Mouse (Mus musculus): ENCODE measurements at regions not wholly inside any gene's neighbourhood (a gene's known extent, or its start where the extent isn't known, plus 50 kb on each side); places are given as distances from the start of the nearest gene placed in this dataset.

GRCm38 (mm10) chr14:36525591-36526037 is 430.9 kb downstream of the 4930474N05Rik start:
- ATAC-seq (no peak), DNase-seq (ENCODE audit: low spot score) (no peak)
- H3K36me3 ChIP-seq (ENCODE audit: insufficient read depth, low read length) = no peaks in the 10 kb centered on the region
- no peak overlapping the region for H3K9ac ChIP-seq (replicated peaks; ENCODE audit: low read depth)
- no peaks in the 10 kb centered on the region for H3K4me1 ChIP-seq (ENCODE audit: insufficient read depth, low read depth, low read length)
- H3K27ac ChIP-seq (ENCODE audit: low read length) = no peak overlapping the region
- H3K4me2 ChIP-seq (replicated peaks; ENCODE audit: low read depth, low read length) = no peak overlapping the region
- no peak overlapping the region for H3K4me3 ChIP-seq (ENCODE audit: low read depth, low read length)
- no peaks in the 10 kb centered on the region for H3K27me3 ChIP-seq (replicated peaks; ENCODE audit: insufficient read depth, low read length)
- no peaks in the 10 kb centered on the region for H3K9me3 ChIP-seq (ENCODE audit: low read length)
- no peak for TF ChIP-seq CTCF (IDR thresholded peaks at IDR 0.05)
- TF ChIP-seq EP300 (IDR thresholded peaks at IDR 0.05) = no peak

DNA sequence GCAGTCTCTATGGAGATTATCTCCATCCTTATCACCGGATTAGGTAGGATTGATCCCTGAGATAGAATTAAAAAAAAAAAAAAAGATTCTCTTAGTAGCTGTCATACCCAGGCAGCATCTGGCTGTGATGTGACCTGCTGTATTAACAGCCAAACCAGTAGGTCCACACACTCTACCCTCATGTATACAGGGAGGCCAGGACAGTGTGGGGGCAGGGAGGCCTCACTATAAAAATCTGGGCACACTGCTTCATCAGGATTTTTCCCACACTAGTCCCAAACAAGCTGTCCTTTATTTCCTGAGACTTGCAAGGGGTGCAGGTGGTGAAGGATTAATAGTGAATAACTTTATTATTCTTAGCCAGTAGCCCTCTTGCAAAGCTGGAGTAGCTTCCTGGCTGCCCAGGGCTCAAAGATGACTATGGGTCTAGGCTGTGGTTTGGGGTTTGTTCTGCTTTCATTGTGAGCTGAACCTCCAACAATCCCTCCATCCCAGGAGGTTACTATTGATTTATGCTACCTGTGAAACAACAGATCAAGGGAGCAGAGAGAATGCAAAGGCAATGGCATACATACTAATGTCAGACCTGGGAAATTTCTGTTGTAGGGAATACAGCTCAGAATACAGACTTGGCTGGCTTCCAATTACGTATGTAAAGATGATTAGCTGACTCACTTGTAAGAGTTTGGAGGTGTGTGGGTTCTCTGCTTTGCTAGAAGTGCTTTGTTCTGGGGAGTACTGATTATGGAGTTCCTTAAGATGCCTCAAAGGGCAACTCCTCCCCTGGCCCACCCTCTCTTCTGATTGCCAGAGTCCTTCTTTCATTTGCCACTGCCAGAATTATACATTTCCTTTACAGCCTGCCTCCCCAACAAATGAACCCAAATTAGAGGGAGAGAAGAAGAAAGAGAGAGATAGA is 407.6 kb downstream of the 4930474N05Rik start:
- WGBS = 65% methylated on average over 2 of the region's 2 CpGs
- no peak overlapping the region for H3K9ac ChIP-seq (replicated peaks; ENCODE audit: low read depth)
- H3K27me3 ChIP-seq (replicated peaks; ENCODE audit: insufficient read depth, low read length) = no peaks in the 10 kb centered on the region
- no peak overlapping the region for H3K4me3 ChIP-seq (ENCODE audit: low read depth, low read length)
- H3K36me3 ChIP-seq (ENCODE audit: insufficient read depth, low read length) = no peaks in the 10 kb centered on the region
- no peaks in the 10 kb centered on the region; the same call in 1 of the 2 replicates for H3K9me3 ChIP-seq (ENCODE audit: low read length)
- H3K4me1 ChIP-seq (ENCODE audit: insufficient read depth, low read depth, low read length) = no peaks in the 10 kb centered on the region
- H3K4me2 ChIP-seq (replicated peaks; ENCODE audit: low read depth, low read length) = no peak overlapping the region
- TF ChIP-seq EP300 (IDR thresholded peaks at IDR 0.05) (no peak), CTCF (IDR thresholded peaks at IDR 0.05) (no peak)
- ATAC-seq (no peak), DNase-seq (ENCODE audit: low spot score) (no peak)
- no peak overlapping the region for H3K27ac ChIP-seq (ENCODE audit: low read length)

- no peak overlapping the region for H3K9ac ChIP-seq (replicated peaks; ENCODE audit: low read depth)
- 79% methylated on average over 2 of the region's 2 CpGs for WGBS
Measured at GRCm38 (mm10) chr14:36499323-36499722, 404.6 kb downstream of the 4930474N05Rik start.

DNA sequence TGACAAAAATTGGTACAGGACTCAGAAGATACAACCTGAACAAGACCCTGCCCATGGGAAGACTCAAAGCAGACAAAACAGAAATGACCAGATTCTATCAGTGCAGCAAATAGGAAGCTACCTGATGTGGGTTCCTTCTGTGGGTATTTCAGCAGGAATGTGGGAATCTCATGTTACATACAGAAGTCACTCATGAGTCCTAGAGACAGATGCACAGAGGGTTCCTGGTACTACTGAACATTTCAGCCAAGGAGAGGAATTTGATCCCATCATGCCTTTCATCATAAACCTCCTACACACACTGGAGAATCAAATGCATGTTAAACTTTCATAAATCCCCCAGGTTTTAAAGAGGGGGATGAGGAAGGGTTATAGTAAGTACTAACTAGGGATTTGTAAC is 390.8 kb downstream of the 4930474N05Rik start:
- Histone ChIP-seq H3K9ac (replicated peaks; ENCODE audit: low read depth) (no peak overlapping the region), H3K27ac (ENCODE audit: low read length) (no peak overlapping the region), H3K4me3 (ENCODE audit: low read depth, low read length) (no peak overlapping the region), H3K36me3 (ENCODE audit: insufficient read depth, low read length) (no peaks in the 10 kb centered on the region), H3K4me2 (replicated peaks; ENCODE audit: low read depth, low read length) (no peak overlapping the region), H3K4me1 (ENCODE audit: insufficient read depth, low read depth, low read length) (no peaks in the 10 kb centered on the region), H3K27me3 (replicated peaks; ENCODE audit: insufficient read depth, low read length) (no peaks in the 10 kb centered on the region), H3K9me3 (ENCODE audit: low read length) (no peaks in the 10 kb centered on the region)
- TF ChIP-seq CTCF (IDR thresholded peaks at IDR 0.05) (no peak), EP300 (IDR thresholded peaks at IDR 0.05) (no peak)
- ATAC-seq (no peak), DNase-seq (ENCODE audit: low spot score) (no peak)

More at GRCm38 (mm10) chr14:36499323-36499722, 404.6 kb downstream of the 4930474N05Rik start:
- Histone ChIP-seq H3K4me2 (replicated peaks; ENCODE audit: low read depth, low read length) (no peak overlapping the region), H3K9me3 (ENCODE audit: low read length) (no peaks in the 10 kb centered on the region; the same call in 1 of the 2 replicates), H3K27ac (ENCODE audit: low read length) (no peak overlapping the region), H3K4me1 (ENCODE audit: insufficient read depth, low read depth, low read length) (no peaks in the 10 kb centered on the region), H3K4me3 (ENCODE audit: low read depth, low read length) (no peak overlapping the region), H3K27me3 (replicated peaks; ENCODE audit: insufficient read depth, low read length) (no peaks in the 10 kb centered on the region), H3K36me3 (ENCODE audit: insufficient read depth, low read length) (no peaks in the 10 kb centered on the region)
- DNase-seq (ENCODE audit: low spot score) = no peak
- no peak for ATAC-seq
- TF ChIP-seq EP300 (IDR thresholded peaks at IDR 0.05) = no peak
- TF ChIP-seq CTCF (IDR thresholded peaks at IDR 0.05) = no peak

- no peak for TF ChIP-seq CTCF (IDR thresholded peaks at IDR 0.05)
- TF ChIP-seq EP300 (IDR thresholded peaks at IDR 0.05) = no peak
- DNase-seq (ENCODE audit: low spot score) (no peak), ATAC-seq (no peak)
- no peak overlapping the region for H3K4me2 ChIP-seq (replicated peaks; ENCODE audit: low read depth, low read length)
- H3K9ac ChIP-seq (replicated peaks; ENCODE audit: low read depth) = no peak overlapping the region
- no peak overlapping the region for H3K4me3 ChIP-seq (ENCODE audit: low read depth, low read length)
- H3K4me1 ChIP-seq (ENCODE audit: insufficient read depth, low read depth, low read length) = no peaks in the 10 kb centered on the region
- H3K9me3 ChIP-seq (ENCODE audit: low read length) = no peaks in the 10 kb centered on the region
- no peak overlapping the region for H3K27ac ChIP-seq (ENCODE audit: low read length)
- no peaks in the 10 kb centered on the region for H3K36me3 ChIP-seq (ENCODE audit: insufficient read depth, low read length)
- WGBS = 56% methylated on average over 2 of the region's 2 CpGs
- H3K27me3 ChIP-seq (replicated peaks; ENCODE audit: insufficient read depth, low read length) = no peaks in the 10 kb centered on the region
Measured at GRCm38 (mm10) chr14:36471617-36472016, 376.9 kb downstream of the 4930474N05Rik start.

GRCm38 (mm10) chr14:36470362-36470761 is 375.6 kb downstream of the 4930474N05Rik start:
- 53% methylated on average over 1 of the region's 1 CpGs for WGBS

More at GRCm38 (mm10) chr14:36470362-36470761, 375.6 kb downstream of the 4930474N05Rik start:
- no peaks in the 10 kb centered on the region for H3K36me3 ChIP-seq (ENCODE audit: insufficient read depth, low read length)
- no peaks in the 10 kb centered on the region for H3K27me3 ChIP-seq (replicated peaks; ENCODE audit: insufficient read depth, low read length)
- H3K4me1 ChIP-seq (ENCODE audit: insufficient read depth, low read depth, low read length) = no peaks in the 10 kb centered on the region
- no peak overlapping the region for H3K9ac ChIP-seq (replicated peaks; ENCODE audit: low read depth)
- H3K9me3 ChIP-seq (ENCODE audit: low read length) = no peaks in the 10 kb centered on the region
- no peak overlapping the region for H3K4me3 ChIP-seq (ENCODE audit: low read depth, low read length)
- DNase-seq (ENCODE audit: low spot score) (no peak), ATAC-seq (no peak)
- no peak for TF ChIP-seq EP300 (IDR thresholded peaks at IDR 0.05)
- no peak for TF ChIP-seq CTCF (IDR thresholded peaks at IDR 0.05)
- no peak overlapping the region for H3K27ac ChIP-seq (ENCODE audit: low read length)
- H3K4me2 ChIP-seq (replicated peaks; ENCODE audit: low read depth, low read length) = no peak overlapping the region

Measured in lung, postnatal 0 days (tissue).